Mouse (Mus musculus) activated CD4-positive, CD25-positive, alpha-beta regulatory T cell (primary cell): ENCODE results near the gene Sost. TPM values are rescaled to one million over a fixed set of nuclear protein-coding genes. Genes with fewer than 3 reads are reported as not detected.

ENCODE experiments used
- polyA plus RNA-seq, 2 experiments: library from polyadenylated mRNA; unstranded; fragments of 100-300 nt; shearing (Covaris generic); gene quantifications; one replicate each; pipeline ENCODE4 v1.2.1; 2017

Gene Sost
- polyA plus RNA-seq = not detected

GRCm38 (mm10) chr11:101966965-101967614, at the start of gene Sost:
Sost (minus strand) TSS chr11:101967015.

GRCm38 (mm10) chr11:101986913-101987312, 20.1 kb upstream of the Sost start, which contains the start of gene Dusp3:
Dusp3 (minus strand) TSS chr11:101987013.

GRCm38 (mm10) chr11:101984054-101985025, 17.5 kb upstream of the Sost start, which contains the start of gene Cfap97d1:
Cfap97d1 (plus strand) TSS chr11:101984279.

Other genes with a start within 250 kb of the Sost start
- 10 to 100 TPM; 38.4 to 43.1 TPM for gene Dhx8, start 234.1 kb downstream of the Sost start, polyA plus RNA-seq
- gene Etv4, start 181.6 kb downstream of the Sost start, polyA plus RNA-seq = under 1 TPM in 1 of 2 experiments, not detected in 1; 0.57 TPM
- gene Meox1, start 72.6 kb downstream of the Sost start, polyA plus RNA-seq = under 1 TPM in 1 of 2 experiments, not detected in 1; 0.10 TPM
- not detected for gene Cfap97d1, start 17.3 kb upstream of the Sost start, polyA plus RNA-seq
- 1 to 10 TPM in 1 of 2 experiments, under 1 TPM in 1; 0.77 to 1.6 TPM for gene Dusp3, start 20.0 kb upstream of the Sost start, polyA plus RNA-seq
- under 1 TPM; 0.06 to 0.15 TPM for gene Mpp3, start 61.4 kb upstream of the Sost start, polyA plus RNA-seq
- gene Cd300lg, start 74.5 kb upstream of the Sost start, polyA plus RNA-seq = under 1 TPM in 1 of 2 experiments, not detected in 1; 0.21 TPM
- gene Mpp2, start 121.5 kb upstream of the Sost start, polyA plus RNA-seq = 1 to 10 TPM; 1.5 to 3.2 TPM
- not detected for gene Ppy, start 134.3 kb upstream of the Sost start, polyA plus RNA-seq
- not detected for gene Pyy, start 140.8 kb upstream of the Sost start, polyA plus RNA-seq
- gene Nags, start 178.5 kb upstream of the Sost start, polyA plus RNA-seq = under 1 TPM in 1 of 2 experiments, not detected in 1; 0.14 TPM
- gene Tmem101, start 189.4 kb upstream of the Sost start, polyA plus RNA-seq = 10 to 100 TPM in 1 of 2 experiments, 1 to 10 TPM in 1; 4.9 to 10.4 TPM
- 10 to 100 TPM; 71.5 to 99.9 TPM for gene Lsm12, start 218.3 kb upstream of the Sost start, polyA plus RNA-seq
- gene G6pc3, start 222.6 kb upstream of the Sost start, polyA plus RNA-seq = 10 to 100 TPM; 23.4 to 38.3 TPM